Mouse (Mus musculus) stomach, embryonic 14.5 days (tissue): ENCODE data around the gene Mafk. TPM values are rescaled to one million over a fixed set of nuclear protein-coding genes. Genes with fewer than 3 reads are reported as not detected.
A peak's percentile ranks its signal among the peaks of the same experiment; 100 is the strongest.

ENCODE experiments used
- ATAC-seq: fragments of 200-750 bp; cut with Nextera tagmentation; 2 replicates; pipeline ENCODE4 v1.8.0; 2017; ENCODE audit warnings: low read depth, moderate TSS enrichment; ENCODE audit not compliant: insufficient number of reproducible peaks, insufficient read depth, low FRiP score
- H3K27ac ChIP-seq: fragments of 300-500 bp; sonication (generic); 2 replicates; pipeline ENCODE4 v1.5.1; 2014; ENCODE audit warnings: mild to moderate bottlenecking, low read length, moderate library complexity, mixed read lengths
- H3K27me3 ChIP-seq: fragments of 300-500 bp; sonication (generic); 2 replicates; pipeline ENCODE4 v1.6.1; 2014; ENCODE audit warnings: low read length, control low read depth, mixed read lengths; ENCODE audit not compliant: control insufficient read depth, insufficient read depth
- H3K36me3 ChIP-seq: fragments of 300-500 bp; sonication (generic); 2 replicates; pipeline ENCODE4 v1.6.1; 2014; ENCODE audit warnings: mild to moderate bottlenecking, control low read depth, low read length, moderate library complexity, mixed read lengths; ENCODE audit not compliant: control insufficient read depth, insufficient read depth
- H3K4me1 ChIP-seq: fragments of 300-500 bp; sonication (generic); 2 replicates; pipeline ENCODE4 v1.6.1; 2014; ENCODE audit warnings: low read length, control low read depth, mixed read lengths; ENCODE audit not compliant: control insufficient read depth, insufficient read depth
- H3K4me2 ChIP-seq: fragments of 300-500 bp; sonication (generic); replicated peaks from 2 replicates; pipeline ENCODE4 v1.6.1; 2014; ENCODE audit warnings: low read depth, low read length, control low read depth
- H3K4me3 ChIP-seq: fragments of 300-500 bp; sonication (generic); 2 replicates; pipeline ENCODE4 v1.5.1; 2014; ENCODE audit warnings: low read depth, low read length, control low read depth
- H3K9ac ChIP-seq: fragments of 300-500 bp; sonication (generic); replicated peaks from 2 replicates; pipeline ENCODE4 v1.6.1; 2014; ENCODE audit warnings: low read depth, mild to moderate bottlenecking, control low read depth, low read length, moderate library complexity, mixed read lengths
- H3K9me3 ChIP-seq: fragments of 300-500 bp; sonication (generic); 2 replicates; pipeline ENCODE4 v1.6.1; 2016; ENCODE audit warnings: low read depth, low read length, control low read depth; ENCODE audit not compliant: control insufficient read depth
- WGBS: fragments of 180-500 bp; shearing (Covaris S2); extraction: QIAGEN DNeasy Blood & Tissue Kit; methylation state at CpG from one replicate; pipeline ENCODE4 v1.1.7; 2014; 5-methylcytosine and 5-hydroxymethylcytosine counted together
- polyA plus RNA-seq: library from polyadenylated mRNA; unstranded; fragments of >200 nt; fragmentation: Nextera tagmentation; extraction: Ambion mirVana; gene quantifications from 2 replicates; pipeline ENCODE4 v1.2.1, GENCODE M21; 2014

Mafk gene
- polyA plus RNA-seq, 1 experiment from 2014 or later = 7.1 TPM

DNA sequence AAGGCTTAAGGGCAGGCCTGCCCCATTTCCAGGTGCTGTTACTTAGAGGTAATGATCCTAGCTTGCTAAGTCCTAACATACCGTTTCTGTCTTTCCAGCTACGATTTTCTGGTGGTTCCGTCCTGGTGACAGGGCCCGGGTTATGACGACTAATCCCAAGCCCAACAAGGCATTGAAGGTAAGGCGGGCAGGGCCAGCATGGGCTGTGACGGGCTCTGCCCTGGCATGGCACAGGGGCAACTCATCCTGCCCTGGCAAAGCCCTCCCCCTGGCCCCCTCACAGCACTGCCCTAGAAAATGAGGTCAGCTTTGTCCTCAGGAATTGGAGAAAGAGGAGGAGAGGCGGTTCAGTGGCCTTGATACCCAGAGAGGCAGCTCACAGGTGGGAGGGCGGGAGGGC lies 7.7 kb downstream of the Mafk start:
- WGBS = 89% methylated on average over 9 of the region's 9 CpGs
- H3K4me2 ChIP-seq = no peak overlapping the region

DNA sequence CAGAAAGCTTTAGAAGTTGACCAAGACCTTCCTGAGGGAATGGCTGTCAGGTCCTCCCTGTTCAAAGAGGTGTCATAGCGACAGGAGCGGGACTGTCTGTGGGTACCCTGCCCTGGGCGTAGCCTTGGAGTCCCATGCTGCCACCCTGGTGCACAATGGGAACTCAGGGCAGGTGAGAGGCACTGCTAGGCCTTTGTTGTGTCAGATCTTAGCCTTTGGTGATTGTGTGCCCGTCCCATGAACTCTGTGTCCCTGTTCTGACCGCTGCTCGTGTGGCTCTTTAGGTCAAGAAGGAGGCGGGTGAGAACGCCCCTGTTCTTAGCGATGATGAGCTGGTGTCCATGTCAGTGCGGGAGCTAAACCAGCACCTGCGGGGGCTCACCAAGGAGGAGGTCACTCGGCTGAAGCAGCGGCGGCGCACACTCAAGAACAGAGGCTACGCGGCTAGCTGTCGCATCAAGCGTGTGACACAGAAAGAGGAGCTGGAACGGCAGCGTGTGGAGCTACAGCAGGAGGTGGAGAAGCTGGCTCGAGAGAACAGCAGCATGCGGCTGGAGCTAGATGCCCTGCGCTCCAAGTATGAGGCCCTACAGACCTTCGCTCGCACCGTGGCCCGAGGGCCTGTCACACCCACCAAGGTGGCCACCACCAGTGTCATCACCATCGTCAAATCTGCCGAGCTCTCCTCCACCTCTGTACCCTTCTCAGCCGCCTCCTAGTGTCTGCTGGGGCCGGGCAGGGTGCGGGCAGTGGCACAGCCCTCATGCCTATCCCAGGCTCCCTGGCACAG lies 8.7 kb downstream of the Mafk start:
- H3K27ac ChIP-seq = no peak overlapping the region
- H3K27me3 ChIP-seq = no peaks in the 10 kb centered on the region
- H3K9me3 ChIP-seq = no peaks in the 10 kb centered on the region
- peaks cover 31% of the 10 kb centered on the region for H3K4me1 ChIP-seq
- no peak overlapping the region for H3K4me3 ChIP-seq
- ATAC-seq = no peak
- no peak overlapping the region for H3K9ac ChIP-seq
- peaks cover 13% of the 10 kb centered on the region for H3K36me3 ChIP-seq
- no peak overlapping the region for H3K4me2 ChIP-seq
- WGBS = 94% methylated on average over 33 of the region's 33 CpGs

More for the DNA sequence above, 7.7 kb downstream of the Mafk start:
- no peak for ATAC-seq
- Histone ChIP-seq H3K36me3 (peaks cover 13% of the 10 kb centered on the region), H3K27ac (no peak overlapping the region), H3K27me3 (no peaks in the 10 kb centered on the region), H3K9ac (no peak overlapping the region), H3K9me3 (no peaks in the 10 kb centered on the region), H3K4me1 (peaks cover 32% of the 10 kb centered on the region), H3K4me3 (no peak overlapping the region)

DNA sequence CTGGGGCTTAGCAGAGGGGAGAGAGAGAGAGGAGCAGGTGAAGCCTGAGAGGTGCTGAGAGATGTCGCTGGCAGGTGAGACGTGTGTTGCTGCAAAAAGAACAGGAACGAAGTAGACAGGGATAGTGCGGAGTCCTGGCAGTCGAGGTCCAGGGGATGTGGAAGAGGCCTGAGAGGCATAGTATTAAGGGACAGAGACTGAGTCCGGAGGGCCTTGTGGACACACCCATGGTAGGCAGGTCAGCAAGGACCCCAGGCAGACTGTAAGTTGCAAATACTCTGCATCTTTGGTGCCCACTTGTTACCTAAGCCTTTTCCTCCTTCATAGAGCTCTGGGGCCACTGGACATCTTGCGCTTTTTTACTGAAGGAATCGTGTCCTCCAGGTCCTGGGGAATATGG lies 9.9 kb downstream of the Mafk start:
- no peak overlapping the region for H3K4me2 ChIP-seq
- no peaks in the 10 kb centered on the region for H3K27me3 ChIP-seq
- H3K4me1 ChIP-seq = peaks cover 30% of the 10 kb centered on the region
- peaks cover 13% of the 10 kb centered on the region for H3K36me3 ChIP-seq
- no peak overlapping the region for H3K27ac ChIP-seq
- WGBS = 91% methylated on average over 8 of the region's 8 CpGs
- ATAC-seq = no peak
- H3K9me3 ChIP-seq = no peaks in the 10 kb centered on the region
- no peak overlapping the region for H3K9ac ChIP-seq
- no peak overlapping the region for H3K4me3 ChIP-seq

DNA sequence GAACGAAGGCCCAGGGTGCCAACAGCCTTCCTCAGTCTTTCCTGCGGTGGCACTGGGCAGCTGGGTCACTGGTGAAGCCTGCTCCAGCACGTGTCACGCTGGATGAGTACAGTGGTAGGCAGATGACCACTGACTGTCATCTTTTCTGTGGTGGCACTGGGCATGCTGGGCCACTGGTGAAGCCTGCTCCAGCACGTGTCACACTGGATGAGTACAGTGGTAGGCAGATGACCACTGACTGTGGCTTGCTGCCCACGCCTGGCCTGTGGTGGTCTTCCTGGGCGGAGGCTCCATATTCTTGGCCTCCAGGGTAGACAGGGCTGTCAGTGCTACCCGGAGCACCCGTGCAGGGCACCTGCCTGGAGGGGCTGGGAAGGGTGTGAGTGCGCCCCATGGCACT lies 10.6 kb downstream of the Mafk start:
- Histone ChIP-seq H3K9ac (no peak overlapping the region), H3K4me2 (no peak overlapping the region), H3K4me1 (peaks cover 24% of the 10 kb centered on the region), H3K36me3 (peaks cover 13% of the 10 kb centered on the region), H3K27ac (no peak overlapping the region), H3K9me3 (no peaks in the 10 kb centered on the region), H3K4me3 (no peak overlapping the region), H3K27me3 (no peaks in the 10 kb centered on the region)
- ATAC-seq = no peak
- 91% methylated on average over 10 of the region's 10 CpGs for WGBS

DNA sequence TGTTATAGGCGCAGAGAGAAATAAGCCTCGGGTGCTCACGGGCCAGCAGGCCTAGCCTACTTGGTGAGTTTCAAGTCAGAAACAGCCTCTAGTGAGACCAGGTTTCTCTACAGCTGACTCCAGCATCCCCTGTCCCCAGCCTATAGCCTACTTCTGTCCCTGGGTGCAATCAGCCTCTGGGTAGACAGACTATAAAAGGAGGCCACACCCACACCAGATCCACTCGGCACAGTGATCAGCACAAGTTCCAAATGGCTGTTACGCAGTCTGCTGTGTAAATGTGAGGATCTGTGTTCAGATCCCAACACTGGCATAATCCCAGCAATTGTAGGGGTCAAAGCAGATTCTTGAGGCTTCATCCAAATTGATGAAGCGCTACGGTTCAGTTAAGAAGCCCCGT lies 11.9 kb downstream of the Mafk start:
- 81% methylated on average over 8 of the region's 8 CpGs for WGBS
- Histone ChIP-seq H3K36me3 (peaks cover 13% of the 10 kb centered on the region), H3K9me3 (no peaks in the 10 kb centered on the region), H3K4me3 (no peak overlapping the region), H3K9ac (no peak overlapping the region), H3K27ac (no peak overlapping the region), H3K4me2 (no peak overlapping the region), H3K4me1 (peaks cover 11% of the 10 kb centered on the region), H3K27me3 (no peaks in the 10 kb centered on the region)
- ATAC-seq = no peak

DNA sequence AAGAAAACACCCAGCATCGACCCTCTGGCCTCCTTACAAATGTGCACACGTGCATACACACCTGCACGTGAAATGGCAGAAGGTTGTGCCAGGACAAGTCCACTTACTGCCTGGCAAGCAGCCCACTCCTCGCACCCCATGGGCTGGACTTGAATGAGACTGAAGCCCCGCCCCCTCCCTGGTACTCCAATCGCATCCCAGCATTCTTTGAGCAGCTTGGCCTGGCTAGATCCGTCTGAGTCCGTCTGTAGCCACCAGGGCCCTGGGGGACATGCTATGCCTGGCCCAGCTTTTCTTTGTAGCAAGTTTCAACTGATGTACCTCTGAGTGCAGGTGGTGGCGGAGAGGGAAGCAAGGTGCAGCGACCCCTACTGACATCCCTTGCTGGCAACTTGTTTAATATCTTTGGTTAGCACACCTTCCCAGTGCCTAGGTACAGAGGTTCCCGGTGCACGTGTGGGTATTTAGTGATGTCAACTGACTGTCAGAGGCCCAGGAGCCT lies 12.3 kb downstream of the Mafk start:
- no peaks in the 10 kb centered on the region for H3K27me3 ChIP-seq
- H3K9ac ChIP-seq = no peak overlapping the region
- 10% methylated on average over 12 of the region's 12 CpGs for WGBS

DNA sequence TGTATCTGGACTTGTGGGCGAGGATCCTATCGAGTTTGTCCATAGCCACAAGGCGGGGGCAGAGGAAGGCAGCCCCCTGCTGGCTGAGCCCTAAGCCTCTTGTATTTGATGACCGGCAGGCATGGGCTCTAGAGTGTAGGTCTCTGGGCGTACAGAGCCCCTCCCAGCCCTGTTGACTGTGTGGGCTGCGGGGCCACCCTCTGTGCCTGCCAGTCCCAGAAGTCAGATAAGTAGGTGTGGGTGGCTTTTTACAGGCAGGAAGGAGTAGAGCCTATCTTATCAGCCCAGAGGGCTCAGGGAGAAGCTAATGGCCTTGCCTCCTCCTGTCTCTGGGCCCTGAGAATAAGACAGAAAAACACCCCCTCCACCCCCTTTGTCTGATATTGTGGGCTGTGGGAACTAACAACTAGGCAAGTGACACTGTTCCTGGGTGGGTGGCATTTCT lies 12.8 kb downstream of the Mafk start:
- peaks cover 13% of the 10 kb centered on the region for H3K36me3 ChIP-seq
- peak; percentile 90 for ATAC-seq
- no peak overlapping the region for H3K4me3 ChIP-seq
- peak overlapping the region; percentile 58; the same call in 1 of the 2 replicates for H3K27ac ChIP-seq
- peak overlapping the region; percentile 18; the same call in 1 of the 2 replicates for H3K4me2 ChIP-seq
- H3K9me3 ChIP-seq = no peaks in the 10 kb centered on the region
- H3K27me3 ChIP-seq = no peaks in the 10 kb centered on the region
- no peak overlapping the region for H3K9ac ChIP-seq
- WGBS = 14% methylated on average over 6 of the region's 6 CpGs
- H3K4me1 ChIP-seq = peaks cover 6% of the 10 kb centered on the region; the same call in 1 of the 2 replicates

More for the DNA sequence above, 12.3 kb downstream of the Mafk start:
- Histone ChIP-seq H3K27ac (peak overlapping the region; percentile 58; the same call in 1 of the 2 replicates), H3K4me3 (no peak overlapping the region), H3K4me2 (peak overlapping the region; percentile 18; the same call in 1 of the 2 replicates), H3K36me3 (peaks cover 13% of the 10 kb centered on the region), H3K9me3 (no peaks in the 10 kb centered on the region), H3K4me1 (peaks cover 6% of the 10 kb centered on the region; the same call in 1 of the 2 replicates)
- ATAC-seq = peak; percentile 51; the same call in 1 of the 2 replicates

DNA sequence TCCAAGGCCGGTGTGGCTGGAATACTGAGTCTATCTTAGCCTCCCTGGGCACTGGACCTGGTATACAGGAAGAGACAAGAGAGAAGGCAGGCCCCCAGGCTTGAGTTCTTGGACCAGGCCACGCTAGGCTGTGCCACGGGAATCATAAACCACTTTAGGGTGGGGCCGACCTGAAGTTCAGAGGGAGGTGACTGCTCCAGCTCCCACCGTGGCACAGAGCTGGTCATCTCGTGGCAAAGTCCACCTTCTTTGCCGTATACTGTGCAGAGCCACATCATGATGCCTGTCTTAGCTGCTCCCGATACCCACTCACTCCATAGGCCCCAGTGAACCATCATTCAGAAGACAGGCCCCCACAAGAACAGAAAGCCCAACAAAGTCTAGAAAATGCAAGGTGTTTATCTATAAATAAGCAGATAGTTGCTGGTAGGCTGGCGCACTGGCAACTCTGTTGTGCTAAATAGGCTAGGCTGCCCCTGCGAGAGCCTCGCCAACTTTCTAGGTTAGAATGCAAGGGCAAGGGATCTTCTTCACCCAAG lies 13.3 kb downstream of the Mafk start:
- Histone ChIP-seq H3K4me2 (no peak overlapping the region), H3K27me3 (no peaks in the 10 kb centered on the region), H3K27ac (no peak overlapping the region), H3K4me1 (peaks cover 6% of the 10 kb centered on the region; the same call in 1 of the 2 replicates), H3K9ac (no peak overlapping the region), H3K9me3 (no peaks in the 10 kb centered on the region), H3K36me3 (peaks cover 13% of the 10 kb centered on the region), H3K4me3 (no peak overlapping the region)
- peak; percentile 16; the same call in 1 of the 2 replicates for ATAC-seq
- whole genome bisulfite sequencing = 89% methylated on average over 11 of the region's 11 CpGs
